Mouse (Mus musculus) adrenal gland, postnatal 25 days (tissue): ENCODE measurements at regions not wholly inside any gene's neighbourhood (a gene's known extent, or its start where the extent isn't known, plus 50 kb on each side); places are given as distances from the start of the nearest gene placed in this dataset.
"Not testable (repeated sequence)": the region's sequence is repeated elsewhere in the genome, so short reads cannot be mapped to it uniquely, and the experiment has no call there.

Experiments
- DNase-seq: peaks from one replicate; pipeline ENCODE4 v3.0.0; 2021; ENCODE audit warnings: mixed read lengths

DNA sequence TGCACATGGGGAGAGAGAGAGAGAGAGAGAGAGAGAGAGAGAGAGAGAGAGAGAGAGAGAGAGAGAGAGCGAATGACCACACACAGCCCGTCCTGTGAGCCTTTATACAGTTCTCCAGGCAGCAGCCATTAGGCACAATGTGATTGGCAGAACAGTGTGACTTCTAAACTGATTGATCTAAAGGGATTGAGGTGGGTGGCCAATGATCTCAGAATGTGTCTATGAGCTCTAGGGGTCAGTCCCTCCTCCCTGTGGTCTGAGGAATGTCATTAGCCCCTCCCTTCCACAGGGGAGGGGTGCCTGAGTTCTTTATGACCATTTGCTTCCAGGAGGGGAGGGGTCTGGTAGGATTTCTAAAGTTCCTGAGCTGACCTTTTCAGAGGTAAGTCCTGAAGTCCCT, 62.1 kb downstream of the Duxbl3 start:
- not testable (repeated sequence) for DNase-seq

DNA sequence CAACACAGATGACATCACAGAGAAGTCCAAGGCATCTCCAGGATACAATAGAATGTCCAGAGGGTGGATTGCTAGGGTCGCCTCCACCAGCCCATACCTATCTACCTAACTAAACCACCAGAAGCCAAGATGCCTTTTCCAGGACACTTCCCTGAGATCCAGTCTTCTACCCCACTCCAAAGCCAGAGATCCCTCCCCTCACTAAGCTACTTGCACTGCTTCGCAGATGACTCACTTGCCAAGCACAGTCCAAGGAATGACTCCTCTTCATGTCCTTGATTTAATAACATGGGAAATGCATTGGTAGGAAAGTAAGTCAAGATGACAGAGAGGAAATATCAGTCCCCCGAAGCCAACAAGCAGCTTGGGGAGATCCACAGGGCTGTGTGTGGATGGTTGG, 63.0 kb downstream of the Duxbl3 start:
- DNase-seq, result no peak

DNA sequence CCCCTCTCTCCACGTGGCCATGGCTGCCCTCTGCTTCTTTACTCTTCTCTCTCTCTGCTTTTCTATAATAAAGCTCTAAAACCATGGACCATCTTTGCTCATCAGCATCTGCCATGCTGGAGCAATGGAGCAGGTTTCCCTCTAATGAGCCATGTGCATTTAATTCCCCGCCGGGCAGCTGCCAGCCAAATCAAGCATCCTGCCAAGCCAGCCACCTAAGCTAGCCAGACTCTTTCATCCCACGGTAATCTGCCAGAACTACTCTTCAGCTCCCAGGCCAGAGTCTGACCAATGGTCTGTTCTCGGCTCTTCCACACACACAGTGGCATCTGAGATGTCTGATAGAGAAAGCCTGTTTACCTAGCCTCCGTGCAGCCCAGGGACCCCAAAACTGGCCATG, 70.8 kb downstream of the Duxbl3 start:
- no peak for DNase-seq

DNA sequence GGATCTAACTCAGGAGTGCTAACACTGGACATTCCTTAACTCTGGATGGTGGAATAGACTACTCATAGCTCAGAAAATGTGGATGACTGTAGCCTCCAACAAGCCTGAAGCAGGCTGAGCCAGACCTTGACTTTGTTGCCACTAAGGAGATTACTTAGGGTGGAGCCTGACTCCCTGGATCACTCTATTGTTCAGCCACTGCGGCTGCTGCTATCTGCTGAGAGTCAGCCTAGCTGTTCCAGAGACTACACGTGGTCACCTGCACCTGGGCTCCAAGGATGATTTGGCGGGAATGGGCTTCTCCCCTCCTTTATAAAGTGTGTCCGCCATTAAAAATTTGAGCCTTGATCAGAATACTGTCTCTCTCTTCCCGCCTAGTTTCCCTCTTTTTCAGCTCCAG, 83.3 kb downstream of the Duxbl3 start:
- DNase-seq, result no peak

DNA sequence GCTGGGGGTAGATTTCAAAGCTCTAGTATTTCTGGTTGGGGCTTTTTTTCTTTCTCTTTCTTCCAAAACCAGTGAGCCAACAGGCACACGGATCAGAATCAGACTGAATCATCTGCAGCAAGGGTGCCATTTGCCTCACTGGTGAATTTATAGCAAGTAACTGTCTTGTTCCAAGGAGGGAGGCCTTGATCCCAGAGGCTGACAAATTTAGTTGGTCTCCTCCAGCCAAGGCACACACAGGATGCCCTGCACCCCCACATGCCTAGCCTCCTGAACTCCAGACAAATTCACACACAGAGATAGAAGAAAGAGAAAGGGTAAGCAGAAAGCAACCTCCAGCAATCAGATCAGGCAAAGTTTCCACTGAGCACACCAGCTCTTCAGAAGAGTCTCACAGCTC, 87.5 kb downstream of the Duxbl3 start:
- DNase-seq, result no peak

DNA sequence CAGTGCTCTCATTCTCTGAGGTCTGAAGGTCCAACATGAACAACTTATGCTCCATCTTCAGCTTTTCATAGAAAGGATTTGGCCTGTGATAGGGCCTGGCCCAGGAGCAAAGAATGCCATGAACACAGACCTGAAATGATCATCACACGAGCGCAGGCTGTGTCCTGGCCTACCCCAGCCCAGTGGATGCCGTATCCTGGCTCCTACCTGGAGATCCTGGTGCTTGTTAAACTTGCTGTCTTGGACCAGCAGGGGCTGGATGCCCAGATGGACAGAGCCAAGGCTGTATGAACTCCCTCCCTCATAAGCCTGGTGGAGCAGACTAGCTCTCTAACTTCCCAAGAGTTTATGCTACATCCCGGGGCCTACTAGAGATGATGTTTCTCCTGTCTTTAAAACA, 89.5 kb downstream of the Duxbl3 start:
- DNase-seq, result no peak

DNA sequence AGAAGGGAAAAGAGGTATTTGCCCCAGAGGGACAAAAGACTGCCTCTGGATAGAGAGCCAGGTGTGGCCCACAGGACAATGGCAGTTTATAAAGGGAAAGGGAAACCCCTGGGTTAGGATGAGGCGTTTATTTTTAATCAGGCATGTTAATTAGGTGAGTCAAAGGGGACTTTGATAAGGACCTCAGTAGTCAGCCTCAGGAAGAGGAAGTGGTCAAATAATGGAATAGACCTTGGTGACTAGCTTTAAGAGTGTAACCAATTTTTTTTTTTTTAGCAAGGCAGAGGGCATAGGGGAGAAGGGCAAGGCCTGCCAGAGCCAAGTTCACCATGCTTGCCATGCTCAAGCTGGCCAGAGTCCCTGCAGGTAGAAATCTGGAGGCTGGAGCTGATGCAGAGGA, 95.2 kb downstream of the Duxbl3 start:
- DNase-seq, result no peak

DNA sequence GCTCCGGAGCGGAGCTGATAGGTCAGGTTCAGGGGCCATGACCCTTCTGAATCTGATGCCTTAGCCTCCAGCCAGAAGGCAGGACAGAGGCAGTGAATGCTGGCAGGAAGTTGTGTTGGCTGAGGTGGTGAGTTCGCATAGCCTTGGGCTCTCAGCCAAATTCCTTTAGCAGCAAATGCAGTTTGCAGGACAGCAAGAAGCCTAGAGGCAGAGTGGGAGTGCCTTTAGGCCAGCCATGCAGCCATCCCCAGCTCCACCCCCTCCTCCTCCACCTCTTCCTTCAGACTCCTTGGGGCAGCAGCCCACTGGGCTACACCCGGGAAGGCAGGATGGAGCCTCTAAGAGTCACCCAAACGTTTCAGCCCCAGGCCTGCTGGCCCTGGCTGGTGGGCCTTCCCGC, 99.5 kb downstream of the Duxbl3 start:
- DNase-seq, result peak; percentile 65

DNA sequence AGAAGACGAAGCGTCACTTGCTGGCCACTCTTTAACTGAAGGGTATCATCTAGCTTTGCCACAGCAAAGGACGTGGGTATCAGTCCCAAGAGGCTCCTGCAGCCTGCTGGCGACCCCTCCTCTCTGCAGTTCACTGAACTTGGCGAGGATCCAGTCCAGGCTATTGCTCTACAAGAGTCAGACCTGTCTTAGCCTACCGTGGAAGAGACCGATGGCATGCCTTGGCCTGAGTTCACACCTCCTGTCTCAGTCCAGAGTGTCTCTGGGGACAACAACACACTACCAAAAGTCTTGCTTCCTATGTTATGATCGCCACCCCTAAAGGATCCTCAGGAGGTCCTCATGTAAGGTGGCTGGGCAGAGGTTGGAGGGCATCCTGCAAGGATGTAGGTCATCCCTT, 100.2 kb downstream of the Duxbl3 start:
- no peak for DNase-seq

DNA sequence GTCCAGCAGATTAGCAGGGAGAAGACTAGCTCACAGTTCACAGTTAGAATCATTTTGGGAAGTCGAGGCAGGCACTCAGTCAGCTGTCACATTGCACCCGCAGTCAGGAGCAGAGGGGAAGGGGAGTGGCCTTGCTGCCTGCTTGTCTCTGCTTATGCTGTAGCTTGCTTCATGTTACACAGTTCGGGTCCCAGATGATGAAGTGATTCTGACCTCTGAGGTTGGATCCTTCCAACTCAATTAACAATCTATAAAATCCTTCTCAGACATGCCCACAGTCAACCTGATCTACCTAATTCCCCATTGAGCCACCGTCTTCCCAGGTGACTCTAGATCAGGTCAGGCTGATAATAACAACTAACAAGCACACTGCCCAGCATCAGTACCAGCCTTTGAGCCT, 102.3 kb downstream of the Duxbl3 start:
- no peak for DNase-seq

DNA sequence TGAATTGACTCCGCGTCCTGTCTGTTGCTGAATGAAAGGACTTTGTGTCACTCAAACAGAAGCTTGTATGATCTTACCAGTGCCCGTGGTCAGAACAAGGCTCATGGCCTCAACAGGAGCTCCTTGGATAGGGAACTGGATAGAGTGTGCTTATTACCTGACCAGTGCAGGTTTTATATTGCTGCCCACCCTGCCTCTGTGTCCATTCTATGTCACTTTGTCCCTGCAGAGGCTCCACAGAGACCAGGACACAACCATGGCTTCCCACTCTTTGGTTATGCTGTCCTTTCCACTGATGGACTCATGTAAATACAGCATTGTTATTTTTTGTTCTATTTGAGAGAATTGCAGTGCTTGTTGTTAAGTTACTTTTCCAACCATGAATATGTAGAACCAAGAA, 103.4 kb downstream of the Duxbl3 start:
- DNase-seq, result no peak
